Mouse (Mus musculus) cerebellum, adult 9-11 months (tissue): ENCODE data around the gene Sowahc.

Experiments
- DNase-seq: peaks from one replicate; pipeline ENCODE4 v3.0.0; 2022

The Sowahc gene

GRCm38 (mm10) chr10:59221473-59222270 is at the start of gene Sowahc, which contains the start of gene Sept10:
Gene Sowahc, plus strand, starts transcription at chr10:59221953.
Gene Sept10, minus strand, starts transcription at chr10:59221847.
- DNase-seq, result peak; percentile 96

DNA sequence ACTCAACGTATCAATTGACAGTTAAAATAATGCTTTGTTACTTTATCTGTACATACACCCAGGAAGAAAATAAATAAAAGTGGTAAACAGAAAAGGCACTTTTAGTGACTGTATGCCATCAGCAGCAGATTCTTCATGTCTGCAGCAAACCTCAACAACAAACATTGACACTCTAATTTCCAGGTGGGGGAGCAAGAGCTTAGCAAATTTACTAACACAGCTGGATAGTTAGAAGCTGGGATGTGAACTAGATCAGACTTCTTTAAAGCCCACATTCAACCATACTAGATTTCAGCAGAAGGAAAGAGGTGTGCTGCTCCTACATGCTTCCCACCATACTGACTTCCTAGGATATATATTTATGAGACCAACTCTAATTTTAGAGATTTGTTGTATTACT is 49.2 kb upstream of the Sowahc start:
- no peak for DNase-seq

GRCm38 (mm10) chr10:59179620-59180019 is 42.1 kb upstream of the Sowahc start:
- DNase-seq, result no peak

- no peak for DNase-seq
Observed at GRCm38 (mm10) chr10:59182306-59182705, 39.4 kb upstream of the Sowahc start.

DNA sequence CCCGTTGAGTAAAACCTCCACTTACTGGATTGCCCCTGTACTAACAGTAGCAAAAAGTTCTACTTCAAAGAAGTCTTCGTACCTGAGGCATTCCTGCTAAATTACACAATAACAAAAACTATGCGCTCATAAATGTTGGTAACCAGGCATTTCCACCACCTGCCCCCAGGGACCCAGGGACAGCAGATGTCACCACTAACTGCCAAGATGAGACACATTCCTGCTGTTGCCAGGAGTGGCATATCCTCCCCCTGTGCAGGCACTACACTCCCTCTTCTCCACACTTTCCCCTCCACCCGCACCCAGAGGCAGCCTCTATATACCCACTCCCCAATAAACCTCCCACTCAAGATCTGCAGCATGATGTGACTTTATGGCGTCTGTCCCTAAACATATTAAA is 26.9 kb upstream of the Sowahc start:
- no peak for DNase-seq

DNA sequence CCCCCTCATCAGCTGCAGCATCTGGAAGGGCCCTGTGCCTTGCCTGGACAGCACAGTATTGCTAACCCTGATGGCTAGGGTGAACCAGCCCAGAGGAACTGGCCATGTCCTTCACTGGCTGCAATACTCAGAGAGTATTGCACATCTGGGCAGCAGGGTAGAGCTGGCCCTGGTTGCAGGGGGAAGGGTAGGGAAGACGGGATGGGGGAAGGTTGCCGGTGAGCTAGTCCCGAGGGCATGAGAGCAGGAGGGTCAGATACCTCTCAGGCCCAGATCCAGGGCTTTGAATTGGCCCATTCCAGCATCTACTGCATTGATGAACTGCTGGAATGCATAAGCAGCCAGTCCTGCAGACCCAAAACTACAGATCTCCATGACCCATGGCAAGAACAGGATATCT is 25.0 kb upstream of the Sowahc start:
- no peak for DNase-seq

- DNase-seq, result no peak
Observed at GRCm38 (mm10) chr10:59200011-59200410, 21.7 kb upstream of the Sowahc start.

- DNase-seq, result no peak
Observed at GRCm38 (mm10) chr10:59220824-59221472, 805 bp upstream of the Sowahc start.

DNA sequence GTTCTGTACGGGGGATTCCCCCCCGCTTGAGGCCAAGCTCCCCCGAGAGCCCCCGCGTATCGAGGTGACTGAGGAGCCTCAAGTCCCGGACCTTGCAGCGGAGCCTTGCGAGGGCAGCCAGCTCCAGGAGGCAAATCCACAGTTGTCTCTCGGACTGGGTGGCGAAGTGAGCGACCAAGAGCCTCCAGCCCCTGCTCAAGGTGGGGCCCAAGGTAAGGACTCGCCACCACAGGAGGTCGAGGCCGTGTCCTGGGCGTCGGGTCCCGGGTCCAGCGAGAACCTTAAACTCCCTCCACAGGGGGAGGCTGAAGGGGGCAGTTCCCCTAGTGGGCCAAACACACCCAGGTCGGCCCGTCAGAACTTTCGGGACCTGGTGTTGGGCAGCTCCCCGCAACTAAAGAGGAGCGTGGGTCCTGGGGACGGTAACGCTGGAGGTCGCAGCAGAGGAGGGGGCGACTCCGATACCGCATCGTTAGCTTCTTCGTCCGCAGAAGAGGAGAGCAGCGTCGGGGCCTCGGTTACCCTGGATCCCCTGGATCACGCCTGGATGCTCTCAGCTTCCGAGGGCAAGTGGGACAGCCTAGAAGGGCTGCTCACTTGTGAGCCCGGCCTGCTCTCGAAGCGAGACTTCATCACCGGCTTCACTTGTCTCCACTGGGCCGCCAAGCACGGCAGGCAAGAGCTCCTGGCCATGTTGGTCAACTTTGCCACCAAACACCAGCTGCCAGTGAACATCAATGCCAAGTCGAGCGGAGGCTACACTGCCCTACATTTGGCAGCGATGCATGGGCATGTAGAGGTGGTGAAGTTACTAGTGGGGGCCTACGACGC is 733 bp downstream of the Sowahc start:
- peak; percentile 65 for DNase-seq

DNA sequence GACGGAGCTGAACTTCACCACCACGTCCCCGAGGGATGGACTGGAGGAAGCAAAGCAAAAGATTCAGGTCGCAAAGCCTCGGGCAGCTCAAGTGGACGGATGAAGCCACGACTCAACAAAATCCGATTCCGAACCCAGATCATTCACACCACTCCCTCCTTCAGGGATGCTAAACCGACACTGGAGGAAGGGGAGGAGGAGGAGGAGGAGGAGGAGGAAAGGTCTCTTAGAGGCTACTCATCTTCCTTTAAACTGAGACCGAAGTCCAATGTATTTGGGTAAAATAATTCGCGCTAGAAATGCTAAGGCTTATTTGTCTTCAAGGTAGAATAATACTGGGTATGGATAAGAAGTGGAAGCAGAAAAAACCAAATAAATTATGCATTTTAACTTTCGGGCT is 1.5 kb downstream of the Sowahc start:
- DNase-seq, result no peak

DNA sequence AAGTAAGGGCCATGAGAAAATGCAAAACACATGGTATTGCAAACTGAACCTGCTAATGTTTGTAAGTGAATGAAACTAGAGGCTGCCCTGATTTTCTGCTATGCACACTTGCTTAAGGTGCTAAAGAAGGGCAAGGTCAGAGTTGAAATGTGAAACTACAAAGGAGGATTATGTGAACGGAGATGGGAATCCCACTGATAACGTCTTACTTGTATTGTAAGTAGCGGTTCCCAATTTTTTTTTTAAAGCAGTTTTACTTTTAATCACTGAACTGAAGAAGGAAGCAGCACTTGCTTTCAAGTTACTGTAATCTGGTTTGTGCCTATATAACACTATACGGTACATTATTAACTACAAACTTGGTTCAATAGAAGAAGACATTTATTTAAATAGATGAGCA is 2.1 kb downstream of the Sowahc start:
- no peak for DNase-seq

- no peak for DNase-seq
Observed at GRCm38 (mm10) chr10:59225137-59225536, 3.4 kb downstream of the Sowahc start.

GRCm38 (mm10) chr10:59229205-59229820 is 7.6 kb downstream of the Sowahc start:
- DNase-seq, result no peak

DNA sequence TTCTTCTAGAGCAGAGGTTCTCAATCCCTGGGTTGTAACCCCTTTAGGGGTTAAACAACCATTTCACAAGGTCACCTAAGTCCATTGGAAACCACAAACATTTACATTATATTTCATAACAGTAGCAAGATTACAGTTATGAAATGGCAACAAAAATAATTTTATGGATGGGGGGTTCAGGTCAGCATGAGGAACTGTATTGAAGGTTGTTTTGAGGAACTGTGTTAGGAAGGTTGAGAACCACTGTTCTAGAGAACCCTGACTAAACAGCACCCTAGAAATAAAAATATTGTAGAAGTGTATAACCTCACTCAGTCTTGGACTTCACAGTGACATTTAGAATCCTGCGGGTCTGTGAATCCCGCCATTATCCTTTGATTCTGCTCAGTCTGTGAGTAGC is 13.5 kb downstream of the Sowahc start:
- DNase-seq, result no peak

DNA sequence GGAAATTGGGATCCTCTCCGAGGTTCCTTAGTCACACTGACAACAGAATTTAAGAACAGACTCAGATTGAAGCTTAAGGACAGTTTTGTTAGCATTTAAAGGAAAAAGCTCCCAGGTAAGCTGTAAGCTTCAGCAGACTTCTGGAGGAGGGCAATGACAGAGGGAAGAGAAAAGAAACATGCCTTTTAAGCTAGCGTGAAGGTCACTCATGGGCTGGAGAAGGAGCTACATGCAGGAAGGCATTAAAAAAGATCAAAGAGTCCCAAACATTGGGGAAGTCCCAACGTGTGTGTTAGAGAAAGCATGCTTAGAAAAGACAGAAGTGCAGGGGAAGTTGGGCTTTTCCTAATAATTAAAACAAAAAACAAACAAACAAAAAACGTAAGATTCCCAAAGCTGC is 14.1 kb downstream of the Sowahc start:
- no peak for DNase-seq

DNA sequence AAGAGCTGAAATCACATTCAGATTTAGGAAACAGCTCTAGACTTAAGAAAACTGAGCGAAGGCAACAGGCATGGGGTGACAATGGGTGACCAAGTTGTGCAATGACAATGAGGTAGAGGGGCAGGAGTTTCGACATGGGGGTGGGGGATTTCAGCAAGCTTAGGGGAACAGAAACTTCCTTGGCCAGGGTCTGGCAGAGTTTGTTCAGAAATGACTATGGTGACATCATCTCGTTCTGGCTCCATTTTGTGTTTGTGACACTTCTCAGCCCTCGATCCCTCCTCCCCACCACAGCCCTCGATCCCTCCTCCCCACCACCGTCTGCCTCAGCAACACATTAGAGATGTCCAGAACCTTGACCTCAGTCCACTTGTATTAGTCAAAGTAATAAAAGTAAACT is 14.7 kb downstream of the Sowahc start:
- DNase-seq, result no peak

DNA sequence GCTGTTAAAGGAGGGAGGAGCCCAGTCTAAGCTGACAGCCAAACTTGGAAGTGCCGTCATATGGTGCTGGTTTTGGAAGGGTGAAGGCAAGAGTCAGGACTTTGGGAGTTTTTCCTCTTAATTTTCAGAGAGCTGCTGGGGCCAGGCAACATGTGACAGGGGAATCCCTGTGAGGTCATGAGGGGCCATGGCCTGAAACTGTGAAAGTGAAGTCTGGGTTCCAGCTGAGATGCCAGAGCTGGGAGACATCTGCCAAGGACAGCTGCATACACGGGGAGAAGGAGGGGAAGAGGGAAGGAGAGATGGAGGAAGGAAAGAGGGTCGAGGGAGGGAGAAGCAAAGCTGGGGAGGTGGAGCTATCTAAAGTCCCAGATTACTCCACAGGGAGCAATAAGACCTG is 16.0 kb downstream of the Sowahc start:
- no peak for DNase-seq

DNA sequence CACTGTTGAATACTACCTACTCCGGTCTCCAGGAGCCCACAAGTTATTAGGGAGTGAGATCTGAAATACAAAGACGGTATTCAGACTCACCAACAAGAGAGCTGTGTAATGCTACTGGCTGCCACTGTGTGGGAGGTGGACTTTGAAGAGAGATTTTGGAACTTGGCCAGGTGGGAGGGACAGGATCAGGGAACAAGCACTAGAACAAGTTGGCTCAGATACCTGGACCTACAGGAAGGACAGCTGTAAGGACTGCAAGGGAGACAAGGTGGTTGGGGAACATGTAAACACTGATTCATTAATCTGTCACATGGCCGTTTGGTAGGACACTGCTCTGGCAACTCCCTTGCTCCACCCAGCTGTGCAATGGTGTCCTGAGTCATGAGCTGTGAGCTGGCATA is 19.4 kb downstream of the Sowahc start:
- no peak for DNase-seq

GRCm38 (mm10) chr10:59249531-59249930 is 27.8 kb downstream of the Sowahc start:
- no peak for DNase-seq

DNA sequence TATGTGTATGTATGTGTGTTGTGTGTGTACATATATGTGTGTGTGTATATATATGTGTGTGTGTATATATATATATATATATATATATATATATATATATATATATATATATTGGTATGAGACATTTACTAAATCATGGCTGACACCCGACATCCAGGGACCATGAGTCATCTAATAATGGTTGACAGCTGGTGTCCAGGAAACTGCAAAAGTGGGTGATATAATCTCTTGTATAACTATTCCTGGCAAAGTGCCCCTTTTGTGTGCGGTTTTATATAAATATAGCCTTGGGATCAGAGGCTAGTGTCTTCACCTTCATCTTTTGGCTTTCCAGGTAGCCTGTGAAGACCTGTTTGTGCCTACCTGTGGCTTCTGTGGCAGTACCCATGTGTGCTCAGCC is 28.9 kb downstream of the Sowahc start:
- DNase-seq, result no peak

- DNase-seq, result no peak
Observed at GRCm38 (mm10) chr10:59251980-59252379, 30.2 kb downstream of the Sowahc start.

- no peak for DNase-seq
Observed at GRCm38 (mm10) chr10:59252396-59252795, 30.6 kb downstream of the Sowahc start.

DNA sequence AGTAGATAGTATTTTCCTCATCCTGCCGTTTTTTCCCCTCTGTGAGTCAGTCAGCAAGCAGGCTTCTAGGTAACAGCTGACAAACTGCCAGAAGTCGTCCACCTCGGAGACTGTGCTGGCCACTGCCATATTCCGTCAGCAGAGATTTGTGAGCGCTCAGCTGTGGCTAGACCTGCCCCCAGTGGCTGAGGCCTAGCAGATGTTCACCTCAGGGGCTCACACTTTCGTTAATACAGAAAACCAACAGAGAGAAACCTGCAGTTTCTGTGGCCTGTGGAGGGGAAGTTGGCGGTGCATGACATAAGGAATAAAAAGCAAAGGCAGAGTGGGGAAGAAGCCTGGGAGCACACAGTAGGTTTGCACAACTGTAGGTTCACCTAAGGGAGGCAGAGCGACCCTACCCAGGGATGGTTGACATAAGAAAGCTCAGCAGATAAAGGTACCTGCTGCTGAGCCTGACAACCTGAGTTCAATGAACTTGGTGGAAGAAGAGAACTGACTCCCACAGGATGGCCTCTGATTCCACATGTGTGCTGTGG is 31.9 kb downstream of the Sowahc start:
- no peak for DNase-seq
